Mouse (Mus musculus) midbrain, postnatal 0 days (tissue): ENCODE results near the gene Abhd2. TPM values are rescaled to one million over a fixed set of nuclear protein-coding genes. Genes with fewer than 3 reads are reported as not detected.
"Not testable (repeated sequence)": the region's sequence is repeated elsewhere in the genome, so short reads cannot be mapped to it uniquely, and the experiment has no call there.

Source experiments
- ATAC-seq: fragments of 200-750 bp; cut with Nextera tagmentation; 2 replicates; pipeline ENCODE4 v1.8.0; 2017; ENCODE audit warnings: moderate number of reproducible peaks, mild to moderate bottlenecking, moderate TSS enrichment, moderate library complexity; ENCODE audit not compliant: low FRiP score
- DNase-seq: peaks from one replicate; pipeline ENCODE4 v3.0.0-alpha.2; 2015; ENCODE audit warnings: low spot score
- H3K27ac ChIP-seq: fragments of 300-500 bp; sonication (generic); 2 replicates; pipeline ENCODE4 v1.5.1; 2014; ENCODE audit warnings: low read depth, mild to moderate bottlenecking, low read length, mixed read lengths
- H3K27me3 ChIP-seq: fragments of 300-500 bp; sonication (generic); 2 replicates; pipeline ENCODE4 v1.6.1; 2014; ENCODE audit warnings: low read length, control low read depth, mixed read lengths; ENCODE audit not compliant: insufficient read depth
- H3K36me3 ChIP-seq: fragments of 300-500 bp; sonication (generic); 2 replicates; pipeline ENCODE4 v1.6.1; 2014; ENCODE audit warnings: low read length, control low read depth, mixed read lengths; ENCODE audit not compliant: insufficient read depth
- H3K4me1 ChIP-seq: fragments of 300-500 bp; sonication (generic); 2 replicates; pipeline ENCODE4 v1.6.1; 2014; ENCODE audit warnings: mild to moderate bottlenecking, control low read depth, antibody characterized with exemption, low read length, mixed read lengths; ENCODE audit not compliant: insufficient read depth
- H3K4me2 ChIP-seq: fragments of 300-500 bp; sonication (generic); 2 replicates; pipeline ENCODE4 v1.6.1; 2014; ENCODE audit warnings: low read depth, mild to moderate bottlenecking, low read length, mixed read lengths; ENCODE audit not compliant: poor library complexity, severe bottlenecking
- H3K4me3 ChIP-seq: fragments of 300-500 bp; sonication (generic); 2 replicates; pipeline ENCODE4 v1.5.1; 2014; ENCODE audit warnings: low read depth, mild to moderate bottlenecking, low read length, moderate library complexity
- H3K9ac ChIP-seq: fragments of 300-500 bp; sonication (generic); replicated peaks from 2 replicates; pipeline ENCODE4 v1.6.1; 2014; ENCODE audit warnings: mild to moderate bottlenecking, low read length, moderate library complexity, mixed read lengths; ENCODE audit not compliant: poor library complexity, severe bottlenecking
- H3K9me3 ChIP-seq: fragments of 300-500 bp; sonication (generic); 2 replicates; pipeline ENCODE4 v1.6.1; 2016; ENCODE audit warnings: low read length, control low read depth
- CTCF ChIP-seq: IDR thresholded peaks from 2 replicates; pipeline ENCODE4 v1.5.1; 2016; ENCODE audit warnings: antibody characterized with exemption, mild to moderate bottlenecking
- WGBS: fragments of 180-500 bp; shearing (Covaris S2); extraction: QIAGEN DNeasy Blood & Tissue Kit; methylation state at CpG from one replicate; pipeline ENCODE4 v1.1.7; 2014; 5-methylcytosine and 5-hydroxymethylcytosine counted together
- polyA plus RNA-seq: library from polyadenylated mRNA; unstranded; fragments of >200 nt; fragmentation: Nextera tagmentation; extraction: Ambion mirVana; gene quantifications from 2 replicates; pipeline ENCODE4 v1.2.1, GENCODE M21; 2015
- total RNA-seq: library from RNA; depleted of rRNA; stranded (reverse); fragments of >200 nt; gene quantifications from 2 replicates; pipeline ENCODE4 v1.2.3, GENCODE M21; 2014

Abhd2 gene
- total and polyA plus RNA-seq, 2 experiments from 2014 or later, result 23.0 to 85.7 TPM

DNA sequence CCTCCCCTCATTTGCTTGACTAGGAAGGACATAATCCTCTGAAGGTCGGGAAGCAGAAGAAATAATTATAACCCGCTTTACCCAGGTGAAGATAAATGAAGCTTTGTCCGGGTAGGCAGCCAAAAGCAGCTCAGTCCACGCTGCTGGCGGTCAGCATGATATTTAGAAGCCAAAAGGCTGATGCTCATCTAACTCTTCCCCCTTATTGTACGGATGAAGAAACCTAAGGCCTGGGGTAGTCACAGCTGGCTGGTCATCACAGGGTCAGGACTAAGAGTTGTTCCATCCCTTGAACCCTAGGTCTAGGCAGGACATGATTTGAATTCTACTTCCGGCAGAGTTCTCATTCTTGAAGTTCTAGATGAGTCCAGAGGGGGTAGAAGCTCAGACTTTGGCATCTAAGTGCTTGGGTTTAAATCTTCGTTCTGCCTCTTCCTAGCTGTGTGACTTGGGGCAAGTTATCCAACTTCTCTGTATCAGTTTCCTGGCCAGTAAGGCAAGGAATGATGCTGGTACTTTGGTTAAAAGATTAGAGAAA lies 1.5 kb downstream of the Abhd2 start:
- Histone ChIP-seq H3K9me3 (no peaks in the 10 kb centered on the region), H3K4me1 (peaks cover 19% of the 10 kb centered on the region; the same call in 1 of the 2 replicates), H3K27ac (peak overlapping the region; percentile 79; the same call in 1 of the 2 replicates), H3K27me3 (no peaks in the 10 kb centered on the region), H3K36me3 (no peaks in the 10 kb centered on the region), H3K4me3 (peak overlapping the region; percentile 73), H3K4me2 (peak overlapping the region; percentile 86), H3K9ac (peak overlapping the region; percentile 94)
- TF ChIP-seq CTCF, result no peak
- ATAC-seq (no peak), DNase-seq (no peak)
- 61% methylated on average over 8 of the region's 8 CpGs for WGBS

DNA sequence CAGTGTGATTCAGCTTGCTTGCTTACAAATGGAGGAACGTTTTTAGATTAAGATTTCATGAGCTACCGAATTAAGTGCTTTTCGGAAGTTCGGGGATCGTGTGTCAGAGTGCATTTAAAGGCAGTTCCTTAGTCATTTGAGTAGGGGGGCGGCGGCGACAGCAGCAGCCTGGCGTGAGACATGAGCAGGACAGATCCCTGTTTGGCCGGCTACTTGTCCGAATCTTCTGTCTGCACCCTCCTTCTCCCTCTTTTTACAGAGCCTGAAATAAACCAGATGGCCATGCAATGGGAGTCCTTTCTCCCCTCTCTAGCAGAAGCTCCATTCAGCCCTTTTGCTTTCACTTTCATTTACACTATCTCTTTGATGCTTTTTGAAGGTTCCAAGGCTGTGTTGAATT lies 2.3 kb downstream of the Abhd2 start:
- Histone ChIP-seq H3K27ac (no peak overlapping the region), H3K9me3 (no peaks in the 10 kb centered on the region), H3K36me3 (no peaks in the 10 kb centered on the region), H3K4me3 (peak overlapping the region; percentile 73), H3K27me3 (no peaks in the 10 kb centered on the region), H3K4me1 (peaks cover 19% of the 10 kb centered on the region; the same call in 1 of the 2 replicates), H3K4me2 (peak overlapping the region; percentile 86), H3K9ac (0 out of 2 replicates have a peak overlapping the region, but pooled peaks have one; percentile 19)
- DNase-seq (no peak), ATAC-seq (no peak)
- no peak for TF ChIP-seq CTCF
- 38% methylated on average over 11 of the region's 11 CpGs for WGBS

DNA sequence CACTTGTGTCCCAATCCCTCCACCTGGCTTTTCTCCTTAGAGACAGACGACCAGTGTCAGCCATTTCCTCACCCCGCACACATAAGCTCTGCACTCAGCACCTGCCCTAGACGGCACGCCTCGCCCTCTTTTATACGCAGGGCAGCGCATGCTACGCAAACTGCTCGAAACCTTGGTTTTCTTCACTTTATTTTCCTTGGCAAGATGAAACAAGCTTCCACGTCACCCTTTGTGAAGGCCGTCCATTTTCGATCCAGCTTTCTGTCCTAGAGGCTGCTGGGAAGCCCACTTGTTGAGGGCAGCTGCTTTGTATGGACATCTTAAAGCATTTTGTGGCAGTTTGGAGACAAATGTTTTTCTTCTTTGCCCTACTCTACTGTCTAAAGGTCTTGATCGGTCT lies 5.4 kb downstream of the Abhd2 start:
- no peaks in the 10 kb centered on the region for H3K9me3 ChIP-seq
- peaks cover 16% of the 10 kb centered on the region; the same call in 1 of the 2 replicates for H3K4me1 ChIP-seq
- 83% methylated on average over 13 of the region's 13 CpGs for WGBS
- no peak for DNase-seq
- H3K36me3 ChIP-seq, result no peaks in the 10 kb centered on the region
- no peak overlapping the region for H3K27ac ChIP-seq
- no peak for ATAC-seq
- no peak overlapping the region for H3K4me2 ChIP-seq
- no peak overlapping the region for H3K4me3 ChIP-seq
- H3K27me3 ChIP-seq, result no peaks in the 10 kb centered on the region
- no peak for TF ChIP-seq CTCF
- H3K9ac ChIP-seq, result no peak overlapping the region

DNA sequence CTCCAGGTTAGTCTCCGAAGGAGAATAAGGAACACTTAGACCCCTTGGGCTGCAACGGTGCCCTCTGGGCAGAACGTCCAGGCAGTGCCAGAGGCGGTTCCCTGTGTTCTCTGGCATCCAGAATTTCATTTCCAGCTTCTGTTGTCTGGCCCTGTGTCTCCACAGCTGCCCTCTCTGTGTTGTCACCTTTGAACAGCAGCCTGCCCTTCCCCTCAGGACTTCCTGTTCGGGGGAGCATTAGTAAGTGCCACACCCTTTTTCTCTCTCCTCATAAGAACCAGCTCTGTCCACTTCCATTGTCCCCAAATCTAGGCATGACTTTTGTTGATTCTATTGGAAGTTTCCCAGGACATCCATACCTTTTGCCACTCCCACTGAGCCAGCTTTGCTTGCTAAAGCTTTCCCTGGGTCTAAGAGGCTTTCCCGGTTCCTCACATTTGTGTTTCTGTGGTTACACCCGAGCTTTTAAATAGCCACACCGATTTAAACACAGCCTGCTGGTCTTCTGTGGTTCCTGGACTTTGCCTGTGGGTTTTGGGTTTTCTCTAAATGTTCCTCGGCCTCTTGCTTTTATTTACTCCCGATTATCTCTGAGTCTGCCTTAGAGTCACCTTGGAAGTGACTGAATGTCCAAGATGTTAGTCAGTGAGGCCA lies 6.5 kb downstream of the Abhd2 start:
- 66% methylated on average over 10 of the region's 10 CpGs for WGBS
- ATAC-seq (no peak), DNase-seq (no peak)
- Histone ChIP-seq H3K27ac (no peak overlapping the region), H3K9me3 (no peaks in the 10 kb centered on the region), H3K4me1 (peaks cover 12% of the 10 kb centered on the region; the same call in 1 of the 2 replicates), H3K27me3 (no peaks in the 10 kb centered on the region), H3K36me3 (no peaks in the 10 kb centered on the region), H3K4me2 (no peak overlapping the region), H3K9ac (no peak overlapping the region), H3K4me3 (no peak overlapping the region)
- TF ChIP-seq CTCF, result no peak

DNA sequence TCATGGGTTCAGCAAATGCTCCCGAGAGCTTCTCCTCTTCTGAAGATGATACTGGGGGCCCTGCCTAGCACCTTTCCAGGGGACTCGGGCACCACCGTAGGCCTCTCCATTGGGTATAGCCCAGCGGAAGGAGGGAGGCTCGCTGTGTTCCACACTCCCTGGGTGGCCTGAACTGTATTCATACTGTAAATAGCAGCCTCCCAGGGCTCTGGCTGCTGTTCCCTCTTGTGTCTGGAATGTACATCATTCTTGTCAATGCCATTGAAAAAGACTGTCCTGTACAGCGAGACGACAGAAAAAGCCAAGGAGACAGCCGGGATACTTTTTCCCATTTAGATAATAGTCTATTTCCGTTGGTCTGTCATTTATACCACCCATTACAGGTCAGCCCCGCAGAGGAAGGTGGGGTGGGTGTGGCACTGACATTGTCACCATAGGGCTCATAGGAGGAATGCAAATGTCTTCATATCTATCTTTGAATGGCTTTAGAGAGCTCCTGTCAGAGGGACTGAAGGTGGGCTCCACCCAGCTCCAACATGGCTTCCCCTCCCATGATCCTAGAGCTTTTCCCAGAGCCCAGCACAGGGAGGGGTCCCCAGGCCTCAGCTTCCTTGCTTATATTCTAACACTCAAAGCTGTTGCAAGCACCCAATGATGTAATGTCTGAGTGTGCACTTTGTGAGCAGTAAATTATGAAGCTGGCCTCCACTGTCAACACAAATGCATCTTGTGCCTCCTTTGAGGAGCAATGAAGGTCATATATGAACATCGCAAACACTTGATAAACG lies 10.1 kb downstream of the Abhd2 start:
- Histone ChIP-seq H3K36me3 (no peaks in the 10 kb centered on the region), H3K4me3 (no peak overlapping the region), H3K4me2 (no peak overlapping the region), H3K9me3 (no peaks in the 10 kb centered on the region), H3K4me1 (no peaks in the 10 kb centered on the region), H3K27me3 (no peaks in the 10 kb centered on the region), H3K27ac (no peak overlapping the region), H3K9ac (no peak overlapping the region)
- DNase-seq (no peak), ATAC-seq (no peak)
- WGBS, result 87% methylated on average over 12 of the region's 12 CpGs
- TF ChIP-seq CTCF, result no peak

DNA sequence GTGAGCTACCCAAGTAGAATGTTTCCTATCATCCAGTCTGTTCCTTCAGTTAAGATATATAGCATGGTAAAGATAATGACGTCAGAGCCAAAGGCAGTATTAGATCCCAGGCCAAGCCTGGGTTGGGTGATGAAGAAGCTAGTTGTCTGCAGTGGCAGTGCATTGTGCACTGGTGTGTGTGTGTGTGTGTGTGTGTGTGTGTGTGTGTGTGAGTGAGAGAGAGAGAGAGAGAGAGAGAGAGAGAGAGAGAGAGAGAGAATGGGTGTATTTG lies 10.6 kb downstream of the Abhd2 start:
- not testable (repeated sequence) for DNase-seq, H3K4me1 ChIP-seq, H3K36me3 ChIP-seq, H3K27ac ChIP-seq, H3K9me3 ChIP-seq, H3K9ac ChIP-seq, H3K27me3 ChIP-seq, H3K4me2 ChIP-seq, ATAC-seq, H3K4me3 ChIP-seq
- 72% methylated on average over 1 of the region's 1 CpGs for WGBS
